Mouse (Mus musculus) heart, embryonic 12.5 days (tissue): ENCODE measurements around the gene Lhx5. TPM values are rescaled to one million over a fixed set of nuclear protein-coding genes. Genes with fewer than 3 reads are reported as not detected.

Experiments
- ATAC-seq: fragments of 200-750 bp; cut with Nextera tagmentation; 2 replicates; pipeline ENCODE4 v1.8.0; 2017; ENCODE audit warnings: moderate TSS enrichment, moderate library complexity; ENCODE audit not compliant: insufficient number of reproducible peaks, low FRiP score
- H3K27ac ChIP-seq: fragments of 300-500 bp; sonication (generic); 2 replicates; pipeline ENCODE4 v1.5.1; 2016; ENCODE audit warnings: mild to moderate bottlenecking, moderate library complexity; ENCODE audit not compliant: poor library complexity, severe bottlenecking
- H3K27me3 ChIP-seq: fragments of 300-500 bp; sonication (generic); replicated peaks from 2 replicates; pipeline ENCODE4 v1.6.1; 2016; ENCODE audit warnings: mild to moderate bottlenecking, moderate library complexity
- H3K36me3 ChIP-seq: fragments of 300-500 bp; sonication (generic); 2 replicates; pipeline ENCODE4 v1.6.1; 2016; ENCODE audit warnings: mild to moderate bottlenecking, moderate library complexity
- H3K4me1 ChIP-seq: fragments of 300-500 bp; sonication (generic); replicated peaks from 2 replicates; pipeline ENCODE4 v1.6.1; 2016; ENCODE audit warnings: mild to moderate bottlenecking
- H3K4me2 ChIP-seq: fragments of 300-500 bp; sonication (generic); 2 replicates; pipeline ENCODE4 v1.6.1; 2016; ENCODE audit warnings: mild to moderate bottlenecking, moderate library complexity
- H3K4me3 ChIP-seq: fragments of 300-500 bp; sonication (generic); 2 replicates; pipeline ENCODE4 v1.5.1; 2016; ENCODE audit warnings: mild to moderate bottlenecking
- H3K9ac ChIP-seq: fragments of 300-500 bp; sonication (generic); 2 replicates; pipeline ENCODE4 v1.6.1; 2016; ENCODE audit warnings: mild to moderate bottlenecking, moderate library complexity
- H3K9me3 ChIP-seq: fragments of 300-500 bp; sonication (generic); replicated peaks from 2 replicates; pipeline ENCODE4 v1.6.1; 2016; ENCODE audit warnings: mild to moderate bottlenecking, moderate library complexity
- WGBS: fragments of 180-500 bp; shearing (Covaris S2); methylation state at CpG from one replicate; pipeline ENCODE4 v1.1.7; 2016; 5-methylcytosine and 5-hydroxymethylcytosine counted together
- polyA plus RNA-seq: library from polyadenylated mRNA; unstranded; fragments of >200 nt; fragmentation: Nextera tagmentation; extraction: Ambion mirVana; gene quantifications from 2 replicates; pipeline ENCODE4 v1.2.1, GENCODE M21; 2016

Lhx5 gene
- polyA plus RNA-seq, 1 experiment from 2014 or later, result 0.11 TPM

- ATAC-seq, result no peak
- Histone ChIP-seq H3K27me3 (peaks cover 98% of the 10 kb centered on the region), H3K4me2 (no peak overlapping the region), H3K9me3 (no peaks in the 10 kb centered on the region), H3K9ac (no peak overlapping the region), H3K4me3 (no peak overlapping the region), H3K27ac (no peak overlapping the region), H3K4me1 (peaks cover 18% of the 10 kb centered on the region), H3K36me3 (no peaks in the 10 kb centered on the region)
- 2% methylated on average over 13 of the region's 13 CpGs for WGBS
Observed at GRCm38 (mm10) chr5:120433135-120433760, 1.7 kb downstream of the Lhx5 start.

- no peak for ATAC-seq
- Histone ChIP-seq H3K27me3 (peaks cover 98% of the 10 kb centered on the region), H3K4me3 (no peak overlapping the region), H3K9ac (no peak overlapping the region), H3K27ac (no peak overlapping the region), H3K36me3 (no peaks in the 10 kb centered on the region), H3K4me2 (no peak overlapping the region), H3K9me3 (no peaks in the 10 kb centered on the region), H3K4me1 (peaks cover 23% of the 10 kb centered on the region)
- WGBS, result 3% methylated on average over 21 of the region's 21 CpGs
Observed at GRCm38 (mm10) chr5:120434231-120434735, 2.8 kb downstream of the Lhx5 start.

GRCm38 (mm10) chr5:120435006-120435681 lies 3.6 kb downstream of the Lhx5 start:
- Histone ChIP-seq H3K9me3 (no peaks in the 10 kb centered on the region), H3K27ac (no peak overlapping the region), H3K9ac (no peak overlapping the region), H3K27me3 (peaks cover 98% of the 10 kb centered on the region), H3K36me3 (no peaks in the 10 kb centered on the region), H3K4me2 (no peak overlapping the region), H3K4me3 (0 out of 2 replicates have a peak overlapping the region, but pooled peaks have one; percentile 52), H3K4me1 (peaks cover 31% of the 10 kb centered on the region)
- under 1% methylated on average over 44 of the region's 44 CpGs for WGBS
- ATAC-seq, result no peak

GRCm38 (mm10) chr5:120435731-120436501 lies 4.4 kb downstream of the Lhx5 start:
- H3K4me2 ChIP-seq, result peak overlapping the region; percentile 82
- H3K27me3 ChIP-seq, result peaks cover 99% of the 10 kb centered on the region
- no peaks in the 10 kb centered on the region for H3K36me3 ChIP-seq
- H3K9ac ChIP-seq, result 0 out of 2 replicates have a peak overlapping the region, but pooled peaks have one; percentile 54
- H3K4me1 ChIP-seq, result peaks cover 34% of the 10 kb centered on the region
- H3K27ac ChIP-seq, result no peak overlapping the region
- peak overlapping the region; percentile 52 for H3K4me3 ChIP-seq
- H3K9me3 ChIP-seq, result no peaks in the 10 kb centered on the region
- ATAC-seq, result no peak
- under 1% methylated on average over 46 of the region's 47 CpGs for WGBS

GRCm38 (mm10) chr5:120436885-120437495 lies 5.5 kb downstream of the Lhx5 start:
- WGBS, result 0% methylated on average over 18 of the region's 18 CpGs
- no peak for ATAC-seq

GRCm38 (mm10) chr5:120437539-120437938 lies 6.0 kb downstream of the Lhx5 start:
- Histone ChIP-seq H3K4me2 (peak overlapping the region; percentile 42), H3K4me3 (peak overlapping the region; percentile 27), H3K27ac (no peak overlapping the region), H3K4me1 (peaks cover 34% of the 10 kb centered on the region), H3K36me3 (no peaks in the 10 kb centered on the region), H3K9ac (no peak overlapping the region), H3K27me3 (peaks cover 92% of the 10 kb centered on the region), H3K9me3 (no peaks in the 10 kb centered on the region)
- 2% methylated on average over 17 of the region's 17 CpGs for WGBS
- no peak for ATAC-seq

More at GRCm38 (mm10) chr5:120436885-120437495, 5.5 kb downstream of the Lhx5 start:
- Histone ChIP-seq H3K27me3 (peaks cover 92% of the 10 kb centered on the region), H3K9me3 (no peaks in the 10 kb centered on the region), H3K4me2 (no peak overlapping the region), H3K36me3 (no peaks in the 10 kb centered on the region), H3K27ac (no peak overlapping the region), H3K4me3 (no peak overlapping the region), H3K9ac (no peak overlapping the region), H3K4me1 (peaks cover 34% of the 10 kb centered on the region)

- H3K27me3 ChIP-seq, result peaks cover 92% of the 10 kb centered on the region
- no peaks in the 10 kb centered on the region for H3K36me3 ChIP-seq
- no peak overlapping the region for H3K27ac ChIP-seq
- ATAC-seq, result no peak
- H3K4me2 ChIP-seq, result peak overlapping the region; percentile 42
- H3K9me3 ChIP-seq, result no peaks in the 10 kb centered on the region
- under 1% methylated on average over 33 of the region's 33 CpGs for WGBS
- peaks cover 34% of the 10 kb centered on the region for H3K4me1 ChIP-seq
- H3K9ac ChIP-seq, result no peak overlapping the region
- peak overlapping the region; percentile 27 for H3K4me3 ChIP-seq
Observed at GRCm38 (mm10) chr5:120437986-120438385, 6.5 kb downstream of the Lhx5 start.

- Histone ChIP-seq H3K36me3 (no peaks in the 10 kb centered on the region), H3K27ac (no peak overlapping the region), H3K4me1 (peaks cover 34% of the 10 kb centered on the region), H3K4me3 (no peak overlapping the region), H3K9me3 (no peaks in the 10 kb centered on the region), H3K4me2 (no peak overlapping the region), H3K9ac (no peak overlapping the region), H3K27me3 (peaks cover 92% of the 10 kb centered on the region)
- no peak for ATAC-seq
- 2% methylated on average over 13 of the region's 13 CpGs for WGBS
Observed at GRCm38 (mm10) chr5:120438469-120438868, 7.0 kb downstream of the Lhx5 start.

- Histone ChIP-seq H3K4me2 (no peak overlapping the region), H3K4me3 (peak overlapping the region; percentile 39), H3K9me3 (no peaks in the 10 kb centered on the region), H3K27me3 (peaks cover 90% of the 10 kb centered on the region), H3K27ac (no peak overlapping the region), H3K9ac (no peak overlapping the region), H3K4me1 (peaks cover 34% of the 10 kb centered on the region), H3K36me3 (no peaks in the 10 kb centered on the region)
- no peak for ATAC-seq
- 2% methylated on average over 27 of the region's 27 CpGs for WGBS
Observed at GRCm38 (mm10) chr5:120438991-120439710, 7.7 kb downstream of the Lhx5 start.

- Histone ChIP-seq H3K27ac (no peak overlapping the region), H3K4me1 (peaks cover 33% of the 10 kb centered on the region), H3K36me3 (no peaks in the 10 kb centered on the region), H3K9ac (0 out of 2 replicates have a peak overlapping the region, but pooled peaks have one; percentile 7), H3K4me3 (peak overlapping the region; percentile 39), H3K4me2 (peak overlapping the region; percentile 67), H3K9me3 (no peaks in the 10 kb centered on the region), H3K27me3 (peaks cover 90% of the 10 kb centered on the region)
- WGBS, result under 1% methylated on average over 61 of the region's 61 CpGs
- ATAC-seq, result no peak
Observed at GRCm38 (mm10) chr5:120439887-120440670, 8.6 kb downstream of the Lhx5 start.
